Mouse (Mus musculus) frontal cortex, adult (tissue): ENCODE data around the gene Gas2l2.

ENCODE experiments used
- ATAC-seq: cut with Nextera tagmentation; 2 replicates; pipeline ENCODE4 v1.9.2; 2017; ENCODE audit warnings: mild to moderate bottlenecking, moderate library complexity, mixed read lengths; ENCODE audit not compliant: low TSS enrichment

The Gas2l2 gene

DNA sequence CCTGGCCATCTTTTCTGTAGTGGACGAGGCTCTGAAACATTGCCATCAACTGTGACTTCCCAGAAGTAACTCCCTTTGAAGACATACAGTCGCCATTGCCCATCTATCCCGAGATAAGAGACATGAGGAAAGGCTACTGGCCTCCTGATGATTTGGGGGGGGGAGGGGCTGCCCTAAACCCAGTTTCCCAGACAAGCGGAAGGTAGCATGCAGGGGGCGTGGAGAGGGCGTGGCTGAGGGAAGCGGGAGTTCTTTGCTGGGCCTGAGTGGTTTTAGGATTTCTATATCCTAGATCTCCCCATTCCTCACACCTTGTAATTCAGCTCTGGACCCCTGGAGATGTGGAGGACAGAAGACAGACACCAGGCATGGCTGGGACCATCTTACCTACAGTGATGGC is 14.6 kb upstream of the Gas2l2 start:
- no peak for ATAC-seq

DNA sequence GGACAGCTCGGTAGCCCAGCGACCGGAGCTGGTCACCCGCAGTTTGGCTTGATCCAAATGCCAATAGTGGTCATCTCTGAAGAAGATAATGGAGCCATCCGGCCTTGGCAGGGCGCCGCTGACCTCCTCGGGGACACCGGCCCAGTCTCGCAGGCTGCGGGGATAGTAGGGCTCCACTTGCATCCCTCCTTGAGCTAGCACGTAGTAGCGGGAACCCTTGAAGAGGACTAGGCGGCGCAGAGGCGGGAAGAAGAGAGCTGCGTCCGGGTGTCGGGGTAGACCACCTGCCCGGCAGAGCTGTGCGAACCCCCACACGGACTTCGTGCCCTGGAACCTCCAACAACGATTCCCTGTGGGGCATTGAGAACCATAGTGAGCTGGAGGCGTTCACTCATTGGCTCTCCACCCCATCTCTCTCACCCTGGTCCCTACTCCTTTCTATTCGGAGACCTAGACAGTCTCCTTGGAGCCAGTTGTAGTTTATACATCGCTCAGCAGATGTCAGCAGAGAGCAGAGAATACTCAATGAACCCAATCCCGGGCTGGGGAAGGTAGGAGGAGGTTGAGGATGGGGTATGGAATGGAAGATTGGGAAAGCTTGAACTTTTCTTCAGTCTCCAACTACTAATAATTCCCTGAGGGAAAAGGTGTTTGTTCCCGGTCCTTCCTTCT is 13.5 kb upstream of the Gas2l2 start:
- ATAC-seq = peak; percentile 62

DNA sequence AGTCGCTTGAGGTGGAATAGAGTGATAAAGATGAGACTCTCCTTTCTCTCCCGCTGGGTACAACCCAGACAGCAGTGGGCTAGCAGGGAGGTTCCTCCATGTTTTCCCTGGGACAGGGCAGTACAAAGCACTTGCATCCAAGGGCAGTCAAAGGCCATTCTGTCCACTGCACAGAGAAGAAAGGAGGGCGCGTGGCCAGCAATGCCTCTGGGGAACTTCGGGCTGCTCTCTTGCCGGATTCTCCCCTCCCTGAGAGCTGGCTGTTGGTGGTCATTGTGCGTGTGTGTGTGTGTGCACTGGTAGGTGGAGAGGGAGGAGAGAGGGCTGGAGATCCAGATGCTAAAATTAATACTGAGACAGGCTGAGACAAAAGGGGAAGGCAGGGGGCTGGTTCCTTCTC is 12.0 kb upstream of the Gas2l2 start:
- no peak for ATAC-seq

DNA sequence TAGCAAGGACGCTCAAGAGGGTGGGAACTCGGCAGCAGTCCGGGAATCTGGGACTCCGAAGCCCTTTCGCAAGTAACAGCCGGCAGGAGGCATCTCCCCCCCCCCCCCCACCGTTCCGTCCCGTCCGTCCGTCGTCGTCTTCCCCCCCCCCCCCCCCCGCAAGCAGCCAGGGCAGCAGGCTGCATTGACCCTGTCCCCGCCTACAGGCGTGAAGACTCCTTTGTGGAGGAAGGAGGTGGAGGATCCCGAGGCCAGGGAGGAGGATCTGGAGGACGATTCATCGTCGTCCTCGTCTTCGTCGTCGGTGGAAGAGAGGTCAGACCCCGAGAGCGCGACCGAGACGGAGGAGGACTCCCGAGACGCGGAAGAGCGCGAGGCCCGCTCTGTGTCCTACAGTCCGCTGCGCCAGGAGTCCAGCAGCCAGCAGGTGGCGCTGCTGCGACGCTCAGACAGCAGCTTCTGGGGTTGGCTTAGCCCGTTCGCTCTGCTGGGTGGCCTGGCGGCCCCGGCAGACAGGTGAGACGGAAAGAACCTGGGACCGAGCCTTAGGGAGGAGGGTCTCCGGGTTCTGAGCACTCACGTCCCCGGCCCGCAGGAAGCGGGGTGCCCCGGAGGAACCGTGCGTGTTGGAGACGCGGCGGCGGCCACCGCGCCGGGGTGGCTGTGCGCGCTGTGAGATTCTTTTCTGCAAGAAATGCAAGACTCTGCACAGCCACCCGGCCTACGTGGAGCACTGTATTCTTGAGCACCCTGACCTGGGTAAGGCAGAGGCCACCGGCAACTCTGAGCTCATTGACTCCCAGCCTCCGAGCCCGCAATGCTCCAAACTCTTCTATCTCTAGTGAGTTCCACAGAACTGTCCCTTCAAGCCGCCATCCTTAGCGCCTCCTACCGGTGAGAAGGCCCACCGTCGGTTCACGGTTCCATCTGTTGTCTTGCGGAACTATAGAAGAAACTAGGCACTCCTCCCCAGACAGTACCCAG is 11.1 kb upstream of the Gas2l2 start:
- ATAC-seq = peak; percentile 92

DNA sequence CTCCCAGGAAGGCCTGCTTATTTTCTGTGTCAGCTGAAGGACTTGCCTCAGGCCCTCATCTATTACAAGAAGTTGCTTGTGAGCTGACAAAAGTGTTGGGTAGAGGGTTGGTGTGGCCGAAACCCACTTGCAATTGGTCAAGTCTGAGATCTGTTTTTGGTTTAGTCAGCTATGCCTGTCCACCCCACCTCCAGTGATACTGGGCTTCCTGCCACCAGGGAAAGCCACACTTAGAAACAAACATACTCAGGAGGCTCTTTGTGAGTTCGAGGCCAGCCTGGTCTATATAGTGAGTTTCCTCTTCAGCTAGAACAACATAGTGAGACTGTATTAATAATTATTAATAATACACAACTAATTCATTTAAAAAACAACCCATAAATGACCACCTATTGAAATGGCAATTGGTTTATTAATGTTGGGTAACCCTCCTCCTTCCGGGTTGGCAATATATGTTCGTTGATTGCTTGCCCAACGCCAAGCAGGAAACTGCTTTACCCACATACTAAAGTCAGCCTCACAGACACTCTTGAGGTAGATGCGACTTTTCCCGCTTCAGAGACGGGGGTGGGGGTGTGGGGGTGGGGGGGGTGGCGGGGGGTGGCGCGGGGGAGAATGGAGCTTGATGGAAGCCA is 10.3 kb upstream of the Gas2l2 start:
- ATAC-seq = no peak

DNA sequence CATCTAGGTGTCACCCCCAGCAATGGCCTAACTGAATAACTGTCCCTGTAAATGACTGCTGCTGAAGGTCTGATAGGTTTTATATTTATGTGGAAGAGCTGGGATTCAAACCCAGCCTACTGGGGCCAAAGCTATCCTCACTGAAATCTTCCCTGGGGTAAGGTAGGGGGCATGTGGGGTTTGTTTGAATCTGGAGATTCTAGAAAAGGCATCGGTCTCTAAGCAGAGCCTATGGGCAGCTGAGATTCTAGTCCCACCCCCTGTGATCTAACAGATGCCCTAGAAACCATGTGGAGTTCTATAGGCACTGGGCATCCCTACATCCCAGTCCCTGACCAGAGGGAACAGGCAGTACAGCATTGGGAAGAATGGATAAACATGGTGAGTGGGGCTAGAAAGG is 8.1 kb upstream of the Gas2l2 start, which contains the start of gene 1700020L24Rik:
Gene 1700020L24Rik (plus strand): TSS at position 301 of the 400 bp plus-strand sequence.
- no peak for ATAC-seq

DNA sequence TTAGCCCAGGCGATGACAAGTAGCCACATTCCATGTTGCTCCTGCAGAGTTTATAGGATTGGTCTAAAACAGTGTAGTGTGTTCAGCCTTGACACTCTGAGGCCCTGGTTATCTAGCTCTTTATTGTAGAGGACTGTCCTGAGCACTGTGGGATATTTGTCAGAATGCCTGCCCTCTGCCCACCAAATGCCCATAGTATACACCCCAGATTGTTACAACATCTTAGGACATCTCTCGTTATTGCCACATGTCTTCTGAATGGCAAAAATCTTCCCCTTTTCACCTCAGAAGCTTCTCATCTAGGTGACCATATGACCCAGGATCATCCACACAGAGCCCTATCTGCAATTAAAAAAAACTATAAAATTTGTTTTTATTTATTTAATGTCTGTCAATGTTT is 3.3 kb upstream of the Gas2l2 start:
- ATAC-seq = no peak

DNA sequence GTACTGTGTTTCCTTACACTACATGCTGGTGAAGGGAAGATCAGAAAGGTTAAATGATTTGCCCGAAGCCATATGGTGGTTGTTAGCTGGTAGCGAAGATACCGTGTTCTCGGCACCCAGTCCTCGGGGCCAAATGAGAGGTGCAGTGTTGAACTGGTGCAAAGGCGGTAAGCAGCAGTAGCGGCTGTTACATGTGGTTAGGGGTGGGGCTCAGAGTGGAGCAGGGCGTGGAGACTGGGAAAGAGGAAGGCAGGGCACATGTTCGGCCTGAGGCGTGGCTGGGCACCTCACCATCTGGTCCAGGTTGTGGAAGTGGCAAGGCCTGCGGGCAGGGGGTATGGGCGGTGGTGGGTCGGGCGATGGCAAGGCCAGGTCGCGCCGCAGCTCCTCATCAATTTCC is 2.3 kb downstream of the Gas2l2 start:
- no peak for ATAC-seq

DNA sequence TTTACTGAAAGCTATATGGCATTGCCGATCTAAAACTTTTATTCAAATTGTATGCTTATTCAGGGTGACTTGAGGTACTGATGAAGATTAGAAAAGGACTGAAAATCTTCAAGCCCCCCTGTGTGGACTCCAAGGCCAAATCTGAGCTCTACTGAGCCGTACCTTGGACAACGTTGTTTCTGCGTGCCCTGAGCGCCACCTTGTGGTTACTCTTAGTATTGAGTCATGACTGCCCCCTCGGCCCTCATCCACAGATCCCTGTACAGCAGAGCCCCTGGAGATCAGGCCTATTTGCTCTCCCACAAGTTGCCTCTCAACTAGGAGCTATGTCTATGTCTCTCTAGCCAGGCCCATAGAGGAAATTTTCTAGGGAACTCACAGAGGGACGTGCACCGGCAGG is 4.6 kb downstream of the Gas2l2 start:
- peak; percentile 72 for ATAC-seq

DNA sequence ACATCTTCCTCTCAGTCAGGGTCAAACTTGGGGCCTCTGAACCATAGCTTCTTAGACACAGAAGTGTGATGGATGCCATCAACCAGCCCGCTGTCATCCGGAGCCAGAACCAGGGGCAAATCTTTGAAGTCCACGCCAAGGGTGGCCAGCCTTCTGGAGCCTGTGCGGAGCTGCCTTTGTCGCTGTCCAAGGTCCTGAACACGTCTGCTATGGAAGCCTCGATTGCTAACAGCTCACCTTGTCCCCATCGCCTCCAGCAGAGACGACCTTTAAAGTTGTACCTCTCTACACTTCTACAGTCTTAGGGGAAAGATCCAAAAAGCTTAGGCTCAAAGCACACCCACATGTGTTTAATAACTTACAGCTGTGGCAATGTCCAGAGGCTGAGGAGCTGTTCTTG is 8.0 kb downstream of the Gas2l2 start:
- ATAC-seq = no peak

DNA sequence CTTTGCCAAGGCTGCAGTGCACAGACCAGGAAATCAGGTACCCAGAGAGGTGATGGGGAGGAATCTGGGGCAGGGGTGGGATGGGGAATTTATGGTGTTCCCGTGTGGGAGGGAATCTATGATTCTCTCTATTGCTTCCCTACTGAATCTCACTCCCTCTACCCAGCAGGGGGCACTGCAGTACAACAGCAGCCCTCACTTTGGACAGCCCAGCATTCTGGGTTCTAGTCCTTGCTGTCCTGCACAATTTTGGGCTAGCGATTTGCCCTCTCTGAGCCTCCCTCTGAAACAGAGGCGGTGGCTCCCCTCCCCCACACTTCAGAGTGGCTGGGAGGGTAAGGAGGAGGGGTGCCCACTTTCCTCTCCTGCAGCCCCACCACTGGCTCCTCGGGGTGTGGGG is 8.9 kb downstream of the Gas2l2 start:
- ATAC-seq = no peak

DNA sequence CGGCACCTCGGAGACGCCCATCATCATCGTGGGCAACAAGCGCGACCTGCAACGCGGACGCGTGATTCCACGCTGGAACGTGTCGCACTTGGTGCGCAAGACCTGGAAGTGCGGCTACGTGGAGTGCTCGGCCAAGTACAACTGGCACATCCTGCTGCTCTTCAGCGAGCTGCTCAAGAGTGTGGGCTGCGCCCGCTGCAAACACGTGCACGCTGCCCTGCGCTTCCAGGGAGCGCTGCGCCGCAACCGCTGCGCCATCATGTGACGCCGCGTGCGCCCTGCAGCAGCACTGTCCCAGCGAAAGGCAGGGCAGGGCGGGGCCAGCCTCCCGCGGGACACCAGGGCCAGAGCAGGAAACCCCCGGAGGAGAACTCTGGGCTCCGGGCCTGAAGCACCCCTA is 10.7 kb downstream of the Gas2l2 start:
- ATAC-seq = peak; percentile 69

DNA sequence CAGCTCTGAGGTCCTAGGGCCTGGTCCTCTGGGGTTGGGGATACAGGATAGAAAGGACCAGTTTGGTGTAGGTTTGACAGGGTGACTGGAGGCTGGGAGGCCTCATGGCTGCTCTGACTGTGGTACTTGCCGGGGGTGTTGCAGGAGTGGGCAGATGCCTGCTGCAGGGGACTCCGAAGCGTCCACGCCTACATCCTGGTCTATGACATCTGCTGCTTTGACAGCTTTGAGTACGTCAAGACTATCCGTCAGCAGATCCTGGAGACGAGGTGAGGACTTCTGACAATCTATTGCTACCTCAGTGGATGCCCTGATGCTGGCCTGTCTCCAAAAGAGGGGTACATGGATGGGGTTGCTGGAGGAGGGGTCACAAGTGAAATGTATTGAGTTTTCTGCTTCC is 11.5 kb downstream of the Gas2l2 start:
- ATAC-seq = peak; percentile 47; the same call in 1 of the 2 replicates

DNA sequence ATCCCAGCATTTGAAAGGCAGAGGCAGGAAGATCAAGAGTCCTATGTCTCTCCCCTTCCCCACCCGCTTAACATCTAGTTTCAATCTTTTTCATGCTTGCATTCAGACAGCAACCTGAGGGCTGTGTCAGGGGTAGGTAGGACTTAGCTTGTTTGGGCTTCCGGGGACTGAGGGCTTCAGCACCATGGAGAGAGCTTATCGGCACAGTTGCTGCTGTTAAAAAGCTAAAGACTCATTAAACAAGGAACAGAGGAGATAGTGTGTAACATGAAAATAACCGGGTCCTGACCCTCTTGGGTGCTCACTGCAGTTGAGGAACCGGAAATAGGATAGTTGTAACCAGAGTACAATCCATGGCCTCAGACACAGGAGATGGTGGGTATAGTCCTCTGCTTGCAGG is 12.2 kb downstream of the Gas2l2 start:
- no peak for ATAC-seq

DNA sequence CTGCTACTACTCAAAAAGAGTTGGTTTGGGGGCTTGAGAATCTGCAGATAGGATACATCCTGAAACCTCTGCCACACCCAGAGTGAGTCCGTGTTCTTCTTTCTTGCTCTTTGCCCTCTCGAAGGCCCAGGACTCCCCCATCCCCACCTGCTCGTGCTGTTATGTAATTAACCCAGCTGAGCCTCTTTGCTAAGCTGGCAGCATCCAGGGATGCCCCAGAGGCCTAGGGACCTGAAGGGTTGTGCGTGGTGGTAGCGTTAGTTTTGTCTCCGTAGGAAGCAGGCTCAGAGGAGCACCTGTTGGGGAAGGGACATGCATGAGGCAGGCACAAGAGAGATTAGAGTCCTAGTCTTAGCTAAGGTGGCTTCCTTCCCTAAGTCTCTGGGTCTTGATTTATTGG is 18.7 kb downstream of the Gas2l2 start:
- no peak for ATAC-seq

DNA sequence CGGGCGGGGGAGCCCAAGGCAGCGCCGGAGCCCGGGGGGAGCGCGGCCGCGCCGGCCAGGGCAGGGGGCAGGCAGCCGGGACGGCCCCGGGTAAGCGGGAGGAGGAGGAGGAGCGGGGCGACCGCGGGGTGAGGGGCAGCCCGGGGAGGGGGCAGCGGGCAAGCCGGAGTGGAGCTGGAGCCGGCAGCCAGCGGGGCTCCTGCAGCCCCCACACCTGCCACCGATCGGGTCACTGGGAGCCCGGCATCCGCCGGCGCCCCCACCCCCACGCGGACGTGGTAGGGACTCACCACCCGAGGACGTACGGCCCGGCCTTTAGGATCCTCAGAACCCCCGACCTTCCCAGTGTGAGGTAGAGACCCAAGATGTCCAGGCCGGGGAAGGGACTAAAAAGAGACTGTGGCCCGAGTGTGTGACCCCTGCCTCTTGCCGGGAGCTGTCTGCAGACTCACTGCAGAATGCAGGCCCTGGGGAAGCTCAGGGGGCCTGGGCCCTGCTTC is 19.4 kb downstream of the Gas2l2 start:
- ATAC-seq = 0 out of 2 replicates have a peak, but pooled peaks have one; percentile 15

DNA sequence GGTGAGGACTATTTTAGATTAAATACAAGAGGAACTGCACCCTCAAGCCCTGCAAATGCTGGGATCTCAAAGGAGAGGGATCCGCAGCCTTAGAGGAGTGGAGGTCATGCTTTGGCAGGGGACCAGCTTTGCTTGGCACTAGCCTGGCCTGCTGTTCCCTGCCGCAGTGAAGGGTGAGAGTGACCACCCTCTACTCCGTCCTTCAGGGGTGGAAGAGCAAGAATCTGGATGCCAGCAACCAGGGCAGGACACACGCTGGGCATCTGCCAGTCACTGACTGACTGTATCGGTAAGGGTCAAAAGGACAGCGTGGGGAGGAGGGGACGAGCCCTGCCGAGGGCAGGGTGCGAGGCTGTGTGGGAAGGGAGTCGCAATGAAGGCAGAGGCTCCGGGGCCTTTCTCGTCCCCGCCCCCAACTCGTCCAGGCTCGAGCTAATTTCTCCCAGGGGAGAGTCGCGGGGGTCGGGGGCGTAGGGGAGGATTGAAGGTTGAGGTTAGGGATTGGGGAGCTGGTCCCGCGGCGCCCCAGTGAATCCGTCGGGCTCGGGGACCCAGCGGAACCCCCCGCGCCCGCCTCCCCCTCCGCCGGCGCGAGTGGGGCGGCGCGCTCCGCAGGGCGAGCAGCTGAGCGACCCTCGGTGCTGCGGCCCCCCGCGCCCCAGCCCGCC is 20.0 kb downstream of the Gas2l2 start, which contains the start of gene Rasl10b:
Gene Rasl10b (plus strand): TSS at position 51 of the 668 bp plus-strand sequence.
- ATAC-seq = 0 out of 2 replicates have a peak, but pooled peaks have one; percentile 30

DNA sequence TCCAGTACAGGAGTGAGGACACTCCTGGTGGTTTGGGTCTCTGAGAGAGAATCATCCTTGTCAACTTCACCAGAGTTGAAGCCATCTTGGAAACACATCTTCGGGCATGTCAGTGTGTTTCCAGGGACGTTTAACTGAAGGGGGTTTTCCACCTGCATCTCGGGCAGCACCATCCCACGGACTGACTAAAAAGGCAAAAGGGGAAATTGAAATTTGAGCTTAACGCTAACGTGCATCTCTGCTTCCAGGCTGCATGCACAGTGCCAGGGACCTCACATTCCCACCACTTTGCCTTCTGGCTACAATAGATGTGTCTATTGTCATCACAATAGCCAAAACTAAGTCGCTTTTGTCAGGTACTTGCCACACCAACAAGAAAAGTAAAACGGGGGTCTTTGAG is 21.0 kb downstream of the Gas2l2 start:
- ATAC-seq = no peak

DNA sequence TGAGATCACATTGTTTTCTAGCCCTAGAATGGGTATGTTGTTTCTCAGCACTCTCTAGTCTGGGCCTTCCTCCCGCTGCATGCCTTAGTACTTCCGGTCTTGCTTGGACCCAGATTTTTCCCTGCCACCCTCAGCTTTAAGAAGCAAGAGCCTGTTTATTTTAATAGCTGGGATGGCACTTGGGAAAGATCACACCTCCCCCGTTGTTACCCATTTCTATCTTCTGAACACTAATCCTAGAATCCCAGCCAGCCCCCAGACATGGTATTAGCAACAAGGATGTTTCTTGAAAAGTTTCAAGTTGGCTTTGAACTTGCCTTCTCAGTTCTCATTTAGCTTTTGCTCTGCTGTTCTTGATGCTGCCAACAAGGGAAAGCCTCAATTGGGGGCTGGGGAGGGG is 22.9 kb downstream of the Gas2l2 start:
- peak; percentile 26; the same call in 1 of the 2 replicates for ATAC-seq

DNA sequence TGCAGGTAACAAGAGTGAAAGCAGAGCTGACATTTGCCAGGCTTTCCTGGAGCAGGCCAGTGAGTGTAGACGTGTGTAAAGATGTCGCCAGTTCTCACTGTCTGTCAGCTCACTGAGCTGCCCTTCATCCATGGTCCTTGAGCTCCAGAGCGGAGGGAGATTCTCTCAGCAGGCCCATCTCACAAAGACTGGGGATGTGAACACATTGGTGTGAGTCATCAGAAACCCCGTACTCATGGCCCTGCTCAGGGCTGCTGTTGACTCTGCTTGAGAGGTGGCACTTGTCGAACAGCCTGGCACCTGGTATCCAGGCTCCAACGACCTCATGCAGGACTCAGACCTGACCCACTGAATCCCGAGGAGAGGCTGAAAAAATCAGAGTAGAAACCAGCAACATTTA is 25.5 kb downstream of the Gas2l2 start:
- no peak for ATAC-seq

DNA sequence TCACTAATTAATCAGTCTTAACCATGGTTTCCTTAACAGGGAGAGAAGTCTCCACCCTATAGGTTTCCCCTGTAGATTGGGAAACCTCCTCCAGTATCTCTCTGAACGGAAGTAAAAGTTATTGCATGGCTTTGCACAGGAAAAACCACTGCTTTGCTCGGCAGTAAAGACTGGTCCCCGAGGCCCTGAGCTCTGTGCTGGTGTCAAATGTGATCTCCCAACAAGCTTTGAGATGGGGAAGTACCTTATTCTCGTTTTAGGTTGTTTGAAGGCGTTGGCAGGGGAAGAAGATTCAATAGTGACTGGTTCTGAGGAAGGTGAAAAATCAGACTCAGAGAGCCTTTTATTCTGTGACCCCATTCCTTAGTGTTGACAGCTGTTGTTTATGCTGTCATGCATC is 30.5 kb downstream of the Gas2l2 start:
- no peak for ATAC-seq

DNA sequence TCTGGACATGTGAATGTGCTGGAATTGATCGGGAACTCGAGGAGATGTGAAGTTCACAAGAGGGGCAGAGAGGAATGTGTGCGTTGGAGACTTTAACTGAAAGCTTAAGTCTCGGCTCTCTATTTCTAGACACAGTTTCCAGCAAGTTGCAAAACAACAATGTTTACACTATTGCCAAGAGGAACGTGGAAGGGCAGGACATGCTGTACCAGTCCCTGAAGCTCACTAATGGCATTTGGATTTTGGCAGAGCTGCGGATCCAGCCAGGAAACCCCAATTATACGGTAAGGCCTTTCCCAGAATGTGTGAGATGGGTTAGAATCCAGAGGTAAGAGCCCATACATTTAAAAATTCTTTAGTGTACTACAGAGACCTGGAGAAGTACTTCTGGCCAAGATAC is 31.6 kb downstream of the Gas2l2 start:
- ATAC-seq = no peak
